In the genomic region with DNA sequence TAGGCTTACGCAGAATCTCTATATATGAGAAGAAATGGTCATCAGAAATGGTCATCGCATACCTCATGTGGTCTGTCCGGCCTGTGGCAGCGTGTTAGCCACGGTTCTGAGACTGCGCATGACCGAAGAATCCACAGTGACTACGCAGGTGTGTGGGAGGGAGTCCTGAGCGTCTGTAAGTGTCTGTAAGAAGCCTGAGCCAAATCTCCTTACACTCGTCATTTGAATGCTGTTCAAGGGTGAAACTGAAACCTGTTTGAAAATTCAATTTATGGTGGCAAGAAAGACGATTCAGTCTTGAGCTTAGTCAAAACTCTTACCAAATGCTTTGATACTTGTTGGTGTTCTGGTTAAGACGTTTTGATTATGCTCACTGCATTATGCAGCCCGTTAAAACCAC, we compare ENCODE assay signal across 22 mouse cellular contexts. TPM values are rescaled to one million over a fixed set of nuclear protein-coding genes. Genes with fewer than 3 reads are reported as not detected.
A peak's percentile ranks its signal among the peaks of the same experiment; 100 is the strongest.
DNase-seq lines count a peak whose midpoint lies in the region; ATAC-seq lines count a peak whose summit lies in the region.
"Had no signal": no experiment of that assay in that cellular context is flagged by ENCODE, and none has a peak within 500 bp of the region (broad histone marks: within the 10 kb centered on the region; RNA-seq: fewer than 3 reads in every experiment).

No protein-coding gene starts in this region.

- no peaks in the 10 kb centered on the region for H3K9me3 ChIP-seq in heart, embryonic 10.5 days
- H3K9me3 ChIP-seq: forebrain, embryonic 12.5 days; hindbrain, embryonic 10.5 days; hindbrain, embryonic 13.5 days had no signal

- H3K4me1 ChIP-seq in heart, embryonic 10.5 days = no peaks in the 10 kb centered on the region
- H3K4me1 ChIP-seq: forebrain, embryonic 12.5 days; hindbrain, embryonic 10.5 days; hindbrain, embryonic 13.5 days had no signal

- no peaks in the 10 kb centered on the region for H3K27me3 ChIP-seq in heart, embryonic 10.5 days (ENCODE audit: insufficient read depth, poor library complexity, severe bottlenecking)
- H3K27me3 ChIP-seq: forebrain, embryonic 12.5 days; hindbrain, embryonic 13.5 days had no signal

- peaks cover 42% of the 10 kb centered on the region; the same call in 1 of the 2 replicates for H3K36me3 ChIP-seq in heart, embryonic 10.5 days

- H3K27ac ChIP-seq in heart, embryonic 10.5 days = no peak overlapping the region
- H3K27ac ChIP-seq: forebrain, embryonic 12.5 days; gastrocnemius, adult 2 months; hindbrain, embryonic 10.5 days; hindbrain, embryonic 13.5 days had no signal

- peak; percentile 46 for DNase-seq in heart, embryonic 10.5 days (ENCODE audit: low spot score)
- no peak for DNase-seq in heart, postnatal 25 days (ENCODE audit: low spot score)
- DNase-seq in induced T-regulatory cell, adult 2 months (ENCODE audit: low read depth) = peak; percentile 29
- DNase-seq in kidney, adult 18-20 months = no peak
- DNase-seq: adrenal gland, postnatal 10 days; adrenal gland, postnatal 36 days; cerebellum, adult 18-20 months; cerebellum, adult 9-10 months; cerebellum, postnatal 14 days; gastrocnemius, adult 2 months; gastrocnemius, postnatal 14 days; heart, adult 18-20 months; heart, postnatal 36 days; kidney, adult 8-10 months had no signal

- intact Hi-C loops in heart, postnatal 25 days (cut with DNase I) = no loop called here

- peak; percentile 64 for ATAC-seq in CD4-positive, CD25-positive, alpha-beta regulatory T cell, adult 4 months
- ATAC-seq in erythroblast, adult 5-6 weeks (replicated peaks; ENCODE audit: low FRiP score, poor library complexity, severe bottlenecking) = no peak
- ATAC-seq: forebrain, embryonic 16.5 days; hindbrain, embryonic 16.5 days; intestine, postnatal 0 days had no signal

- no peak overlapping the region for H3K4me3 ChIP-seq in heart, embryonic 10.5 days
- H3K4me3 ChIP-seq: forebrain, embryonic 12.5 days; gastrocnemius, adult 2 months; hindbrain, embryonic 10.5 days; hindbrain, embryonic 13.5 days had no signal

- 93% methylated on average over 13 of the region's 13 CpGs for WGBS in heart, embryonic 10.5 days

RNA-seq across cellular contexts. Expression of gene Vps35l, which starts 6.8 kb away (rescaled TPM):
- polyA plus RNA-seq in heart, embryonic 10.5 days (2016; fragmentation: Nextera tagmentation; extraction: Ambion mirVana) = 52.3 and 56.3 TPM in 2 replicates
- 10 to 100 TPM; 26.1 to 26.9 TPM for total RNA-seq in heart, postnatal 25 days (2021)
- 100 to 1,000 TPM in 1 of 2 experiments, 10 to 100 TPM in 1; 67.3 to 132 TPM for polyA plus RNA-seq in CD4-positive, CD25-positive, alpha-beta regulatory T cell, adult 4 months (2017; shearing (Covaris generic))
- total RNA-seq in erythroblast, adult 5-6 weeks (2015; ENCODE audit: low replicate concordance) = 18.1 and 21.1 TPM in 2 replicates
- total RNA-seq in erythroblast, adult 5-6 weeks (2017; ENCODE audit: low replicate concordance) = 28.6 and 32.9 TPM in 2 replicates

RNA-seq across cellular contexts. Expression of gene Ccp110, which starts 20.9 kb away (rescaled TPM):
- polyA plus RNA-seq in heart, embryonic 10.5 days (2016; fragmentation: Nextera tagmentation; extraction: Ambion mirVana) = 10.2 and 11.3 TPM in 2 replicates
- total RNA-seq in heart, postnatal 25 days (2021) = 1 to 10 TPM; 2.5 to 2.7 TPM
- 1 to 10 TPM; 4.7 to 7.7 TPM for polyA plus RNA-seq in CD4-positive, CD25-positive, alpha-beta regulatory T cell, adult 4 months (2017; shearing (Covaris generic))
- total RNA-seq in erythroblast, adult 5-6 weeks (2015; ENCODE audit: low replicate concordance) = 18.3 and 25.1 TPM in 2 replicates
- 20.1 and 27.7 TPM in 2 replicates for total RNA-seq in erythroblast, adult 5-6 weeks (2017; ENCODE audit: low replicate concordance)

RNA-seq across cellular contexts. Expression of gene Gde1, which starts 27.6 kb away (rescaled TPM):
- polyA plus RNA-seq in heart, embryonic 10.5 days (2016; fragmentation: Nextera tagmentation; extraction: Ambion mirVana) = 64.6 and 64.9 TPM in 2 replicates
- 10 to 100 TPM; 28.5 to 30.6 TPM for total RNA-seq in heart, postnatal 25 days (2021)
- 10 to 100 TPM; 15.9 to 17.9 TPM for polyA plus RNA-seq in CD4-positive, CD25-positive, alpha-beta regulatory T cell, adult 4 months (2017; shearing (Covaris generic))
- total RNA-seq in erythroblast, adult 5-6 weeks (2015; ENCODE audit: low replicate concordance) = 17.1 and 23.0 TPM in 2 replicates
- 11.6 and 19.3 TPM in 2 replicates for total RNA-seq in erythroblast, adult 5-6 weeks (2017; ENCODE audit: low replicate concordance)

Comparison
In these comparisons a context has a peak if more than half of its experiments do, and no peak if none do; other contexts are left out.
1. DNase-seq: peak in heart, embryonic 10.5 days (single experiment) and induced T-regulatory cell, adult 2 months (single experiment); none in heart, postnatal 25 days (single experiment) and kidney, adult 18-20 months (single experiment).
2. RNA of gene Ccp110, which starts 20.9 kb away (total RNA-seq): 18.3 to 27.7 TPM in erythroblast, adult 5-6 weeks; 2.5 to 2.7 TPM in heart, postnatal 25 days; every median in the first group is over 4 times any median in the second.